Mouse (Mus musculus) liver, embryonic 14.5 days (tissue): ENCODE measurements at regions not wholly inside any gene's neighbourhood (a gene's known extent, or its start where the extent isn't known, plus 50 kb on each side); places are given as distances from the start of the nearest gene placed in this dataset.

ENCODE experiments used
- ATAC-seq: fragments of 200-750 bp; cut with Nextera tagmentation; 2 replicates; pipeline ENCODE4 v1.8.0; 2017; ENCODE audit warnings: moderate number of reproducible peaks, mild to moderate bottlenecking, moderate library complexity; ENCODE audit not compliant: insufficient read depth
- DNase-seq, 3 experiments: peaks; one replicate each; pipeline ENCODE4 v3.0.0-alpha.2; 2012 to 2013; ENCODE audit warnings: low read depth in 3 of 3, low spot score in 3 of 3
- H3K27ac ChIP-seq: fragments of 300-500 bp; sonication (generic); 2 replicates; pipeline ENCODE4 v1.5.1; 2014; ENCODE audit warnings: moderate library complexity, mild to moderate bottlenecking, control low read depth, inconsistent platforms
- H3K27me3 ChIP-seq: fragments of 300-500 bp; sonication (generic); 2 replicates; pipeline ENCODE4 v1.6.1; 2014; ENCODE audit warnings: mild to moderate bottlenecking, low read length, moderate library complexity; ENCODE audit not compliant: control insufficient read depth, insufficient read depth
- H3K36me3 ChIP-seq: fragments of 300-500 bp; sonication (generic); replicated peaks from 2 replicates; pipeline ENCODE4 v1.6.1; 2014; ENCODE audit warnings: low read depth; ENCODE audit not compliant: control insufficient read depth, insufficient read depth
- H3K4me1 ChIP-seq, 2 experiments: fragments of 200-500 bp in 1 of 2; fragments of 300-500 bp in 1 of 2; sonication (generic) in 1 of 2; replicated peaks; 2 replicates each; pipeline ENCODE4 v1.6.1; 2012 to 2014; ENCODE audit warnings: antibody characterized with exemption in 1 of 2, inconsistent platforms in 1 of 2, low read length in 1 of 2; ENCODE audit not compliant: control insufficient read depth in 2 of 2, insufficient read depth in 2 of 2
- H3K4me2 ChIP-seq: fragments of 300-500 bp; sonication (generic); 2 replicates; pipeline ENCODE4 v1.6.1; 2014; ENCODE audit warnings: low read depth, mild to moderate bottlenecking, control low read depth, moderate library complexity
- H3K4me3 ChIP-seq, 2 experiments: fragments of 200-500 bp in 1 of 2; fragments of 300-500 bp in 1 of 2; sonication (generic) in 1 of 2; 2 replicates each; pipeline ENCODE4 v1.5.1; 2012 to 2014; ENCODE audit warnings: low read depth in 2 of 2, low read length in 2 of 2, mild to moderate bottlenecking in 2 of 2, control low read depth in 1 of 2, inconsistent platforms in 1 of 2, moderate library complexity in 1 of 2; ENCODE audit not compliant: insufficient read depth in 1 of 2
- H3K9ac ChIP-seq: fragments of 300-500 bp; sonication (generic); replicated peaks from 2 replicates; pipeline ENCODE4 v1.6.1; 2014; ENCODE audit warnings: mild to moderate bottlenecking, control low read depth, moderate library complexity
- H3K9me3 ChIP-seq: fragments of 300-500 bp; sonication (generic); 2 replicates; pipeline ENCODE4 v1.6.1; 2016; ENCODE audit warnings: low read length, mixed read lengths; ENCODE audit not compliant: control insufficient read depth
- CTCF ChIP-seq: IDR thresholded peaks from 2 replicates; pipeline ENCODE4 v1.5.1; 2016; ENCODE audit warnings: antibody characterized with exemption, low read depth, control low read depth
- EP300 ChIP-seq: IDR thresholded peaks from 2 replicates; pipeline ENCODE4 v1.6.1; 2016; ENCODE audit warnings: antibody characterized with exemption, low read depth
- WGBS: fragments of 180-500 bp; shearing (Covaris S2); extraction: QIAGEN DNeasy Blood & Tissue Kit; methylation state at CpG from one replicate; pipeline ENCODE4 v1.1.7; 2014; ENCODE audit not compliant: insufficient replicate concordance; 5-methylcytosine and 5-hydroxymethylcytosine counted together

- TF ChIP-seq EP300 (no peak), CTCF (no peak)
- Histone ChIP-seq H3K4me2 (no peak overlapping the region), H3K4me3 (no peak overlapping the region), H3K27ac (no peak overlapping the region), H3K9me3 (no peaks in the 10 kb centered on the region), H3K27me3 (no peaks in the 10 kb centered on the region), H3K36me3 (no peaks in the 10 kb centered on the region), H3K9ac (no peak overlapping the region), H3K4me1 (no peaks in the 10 kb centered on the region)
- no peak for DNase-seq
- ATAC-seq: no peak
- 33% methylated on average over 12 of the region's 12 CpGs for WGBS
Measured at GRCm38 (mm10) chr8:103750278-103751097, 350.9 kb upstream of the Cdh5 start.

GRCm38 (mm10) chr8:103751161-103751560 lies 350.3 kb upstream of the Cdh5 start:
- no peaks in the 10 kb centered on the region for H3K4me1 ChIP-seq
- H3K4me2 ChIP-seq: no peak overlapping the region
- H3K27ac ChIP-seq: no peak overlapping the region
- H3K9ac ChIP-seq: no peak overlapping the region
- no peaks in the 10 kb centered on the region for H3K36me3 ChIP-seq
- H3K4me3 ChIP-seq: no peak overlapping the region
- ATAC-seq (no peak), DNase-seq (no peak)
- no peaks in the 10 kb centered on the region for H3K27me3 ChIP-seq
- TF ChIP-seq CTCF: no peak
- no peak for TF ChIP-seq EP300
- H3K9me3 ChIP-seq: no peaks in the 10 kb centered on the region
- WGBS: 57% methylated on average over 2 of the region's 2 CpGs

GRCm38 (mm10) chr8:103763821-103764220 lies 337.6 kb upstream of the Cdh5 start:
- H3K9me3 ChIP-seq: no peaks in the 10 kb centered on the region
- H3K4me1 ChIP-seq: no peaks in the 10 kb centered on the region
- H3K9ac ChIP-seq: no peak overlapping the region
- H3K4me3 ChIP-seq: no peak overlapping the region
- TF ChIP-seq EP300: no peak
- no peak for TF ChIP-seq CTCF
- ATAC-seq: no peak
- no peaks in the 10 kb centered on the region for H3K27me3 ChIP-seq
- H3K4me2 ChIP-seq: no peak overlapping the region
- no peak overlapping the region for H3K27ac ChIP-seq
- no peak for DNase-seq
- WGBS: 50% methylated on average over 1 of the region's 1 CpGs
- H3K36me3 ChIP-seq: no peaks in the 10 kb centered on the region

- no peaks in the 10 kb centered on the region for H3K4me1 ChIP-seq
- no peaks in the 10 kb centered on the region for H3K27me3 ChIP-seq
- H3K4me2 ChIP-seq: no peak overlapping the region
- DNase-seq (no peak), ATAC-seq (no peak)
- no peaks in the 10 kb centered on the region for H3K36me3 ChIP-seq
- 74% methylated on average over 6 of the region's 6 CpGs for WGBS
- no peak overlapping the region for H3K4me3 ChIP-seq
- no peaks in the 10 kb centered on the region for H3K9me3 ChIP-seq
- no peak overlapping the region for H3K9ac ChIP-seq
- no peak overlapping the region for H3K27ac ChIP-seq
- TF ChIP-seq EP300 (no peak), CTCF (no peak)
Measured at GRCm38 (mm10) chr8:103779658-103780057, 321.8 kb upstream of the Cdh5 start.

- TF ChIP-seq EP300 (no peak), CTCF (no peak)
- Histone ChIP-seq H3K27me3 (no peaks in the 10 kb centered on the region), H3K9me3 (no peaks in the 10 kb centered on the region), H3K4me2 (no peak overlapping the region), H3K4me1 (no peaks in the 10 kb centered on the region), H3K9ac (no peak overlapping the region), H3K4me3 (no peak overlapping the region), H3K36me3 (no peaks in the 10 kb centered on the region), H3K27ac (no peak overlapping the region)
- ATAC-seq (no peak), DNase-seq (no peak)
- 36% methylated on average over 3 of the region's 3 CpGs for WGBS
Measured at GRCm38 (mm10) chr8:103788308-103788707, 313.1 kb upstream of the Cdh5 start.
